ENCODE assay signal across 18 mouse cellular contexts in the genomic region with DNA sequence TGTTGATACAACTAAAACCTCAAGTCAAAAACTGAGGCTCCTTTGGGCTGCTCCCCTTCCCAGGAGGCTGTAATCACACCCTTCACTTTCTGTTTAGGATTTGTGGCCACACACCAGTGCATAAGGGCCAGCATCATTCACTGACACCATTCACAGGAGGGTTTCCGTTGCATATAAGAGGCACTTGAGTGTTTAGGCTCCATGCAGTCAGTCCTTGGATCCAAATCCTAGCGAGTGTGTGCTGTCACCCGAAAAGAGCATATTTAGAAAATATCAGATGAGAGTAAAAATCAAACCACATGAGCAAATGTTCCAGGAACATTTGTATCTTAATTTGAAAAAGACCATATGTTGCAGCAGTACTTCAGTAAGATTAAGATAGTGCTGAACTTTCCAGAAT.
DNase-seq lines count a peak whose midpoint lies in the region; ATAC-seq lines count a peak whose summit lies in the region.
"Had no signal": no experiment of that assay in that cellular context is flagged by ENCODE, and none has a peak within 500 bp of the region (broad histone marks: within the 10 kb centered on the region; RNA-seq: fewer than 3 reads in every experiment).

No protein-coding gene starts in this region.

- ATAC-seq in frontal cortex, adult (ENCODE audit: low TSS enrichment): peak; percentile 89
- no peak for ATAC-seq in liver, embryonic 13.5 days (ENCODE audit: low read depth)
- ATAC-seq in stomach, embryonic 15.5 days (ENCODE audit: insufficient read depth, low FRiP score, low read depth): no peak
- ATAC-seq: forebrain, embryonic 14.5 days; intestine, embryonic 16.5 days had no signal

- no peak for DNase-seq in frontal cortex, postnatal 36 days (ENCODE audit: low spot score in 2 of 2)
- DNase-seq in liver, embryonic 13.5 days: no peak
- DNase-seq in liver: no peak
- peak; percentile 61 for DNase-seq in brain, adult 2 months (ENCODE audit: low read depth, low spot score)
- no peak for DNase-seq in thymus, postnatal 4 days
- DNase-seq: adrenal gland, adult 2 months; adrenal gland, postnatal 25 days; cerebellum, adult 11 months; cerebellum, adult 8-10 months; cerebellum, postnatal 14 days; gastrocnemius, postnatal 14 days had no signal

- H3K4me3 ChIP-seq in liver, embryonic 13.5 days (replicated peaks): no peak overlapping the region
- H3K4me3 ChIP-seq in stomach, embryonic 15.5 days (replicated peaks): no peak overlapping the region
- H3K4me3 ChIP-seq: embryonic facial prominence, embryonic 13.5 days; heart, embryonic 12.5 days; hindbrain, embryonic 15.5 days had no signal

- H3K27ac ChIP-seq in liver, embryonic 13.5 days: 0 out of 2 replicates have a peak overlapping the region, but pooled peaks have one; percentile 13
- peak overlapping the region; percentile 66 for H3K27ac ChIP-seq in stomach, embryonic 15.5 days
- H3K27ac ChIP-seq: embryonic facial prominence, embryonic 13.5 days; hindbrain, embryonic 15.5 days had no signal

- peaks cover 13% of the 10 kb centered on the region for H3K36me3 ChIP-seq in liver, embryonic 13.5 days
- no peaks in the 10 kb centered on the region for H3K36me3 ChIP-seq in stomach, embryonic 15.5 days
- H3K36me3 ChIP-seq: embryonic facial prominence, embryonic 13.5 days; heart, embryonic 12.5 days; hindbrain, embryonic 15.5 days had no signal

- no peak overlapping the region for H3K4me2 ChIP-seq in liver, embryonic 13.5 days
- no peak overlapping the region for H3K4me2 ChIP-seq in stomach, embryonic 15.5 days
- H3K4me2 ChIP-seq: embryonic facial prominence, embryonic 13.5 days; heart, embryonic 12.5 days; hindbrain, embryonic 15.5 days had no signal

- no peaks in the 10 kb centered on the region for H3K27me3 ChIP-seq in liver, embryonic 13.5 days
- H3K27me3 ChIP-seq in stomach, embryonic 15.5 days (replicated peaks): no peaks in the 10 kb centered on the region
- H3K27me3 ChIP-seq: embryonic facial prominence, embryonic 13.5 days; heart, embryonic 12.5 days; hindbrain, embryonic 15.5 days had no signal

- H3K4me1 ChIP-seq in liver, embryonic 13.5 days (replicated peaks): peaks cover 40% of the 10 kb centered on the region
- 0 out of 2 replicates have a peak, but pooled peaks cover 6% of the 10 kb centered on the region for H3K4me1 ChIP-seq in stomach, embryonic 15.5 days
- H3K4me1 ChIP-seq: hindbrain, embryonic 15.5 days had no signal

- H3K9ac ChIP-seq in liver, embryonic 13.5 days: no peak overlapping the region
- H3K9ac ChIP-seq in stomach, embryonic 15.5 days: no peak overlapping the region
- H3K9ac ChIP-seq: embryonic facial prominence, embryonic 13.5 days; heart, embryonic 12.5 days; hindbrain, embryonic 15.5 days had no signal

- 79% methylated on average over 3 of the region's 3 CpGs for WGBS in liver, embryonic 13.5 days (ENCODE audit: insufficient replicate concordance)
- 38% methylated on average over 3 of the region's 3 CpGs for WGBS in stomach, embryonic 15.5 days

- H3K9me3 ChIP-seq in liver, embryonic 13.5 days (replicated peaks): no peaks in the 10 kb centered on the region
- no peaks in the 10 kb centered on the region for H3K9me3 ChIP-seq in stomach, embryonic 15.5 days
- H3K9me3 ChIP-seq: embryonic facial prominence, embryonic 13.5 days; heart, embryonic 12.5 days; hindbrain, embryonic 15.5 days had no signal
